Mouse (Mus musculus) midbrain, postnatal 0 days (tissue): ENCODE measurements at regions not wholly inside any gene's neighbourhood (a gene's known extent, or its start where the extent isn't known, plus 50 kb on each side); places are given as distances from the start of the nearest gene placed in this dataset.

ENCODE experiments used
- ATAC-seq: fragments of 200-750 bp; cut with Nextera tagmentation; 2 replicates; pipeline ENCODE4 v1.8.0; 2017; ENCODE audit warnings: moderate number of reproducible peaks, mild to moderate bottlenecking, moderate TSS enrichment, moderate library complexity; ENCODE audit not compliant: low FRiP score
- DNase-seq: peaks from one replicate; pipeline ENCODE4 v3.0.0-alpha.2; 2015; ENCODE audit warnings: low spot score
- H3K27ac ChIP-seq: fragments of 300-500 bp; sonication (generic); 2 replicates; pipeline ENCODE4 v1.5.1; 2014; ENCODE audit warnings: low read depth, mild to moderate bottlenecking, low read length, mixed read lengths
- H3K27me3 ChIP-seq: fragments of 300-500 bp; sonication (generic); 2 replicates; pipeline ENCODE4 v1.6.1; 2014; ENCODE audit warnings: low read length, control low read depth, mixed read lengths; ENCODE audit not compliant: insufficient read depth
- H3K36me3 ChIP-seq: fragments of 300-500 bp; sonication (generic); 2 replicates; pipeline ENCODE4 v1.6.1; 2014; ENCODE audit warnings: low read length, control low read depth, mixed read lengths; ENCODE audit not compliant: insufficient read depth
- H3K4me1 ChIP-seq: fragments of 300-500 bp; sonication (generic); 2 replicates; pipeline ENCODE4 v1.6.1; 2014; ENCODE audit warnings: mild to moderate bottlenecking, control low read depth, antibody characterized with exemption, low read length, mixed read lengths; ENCODE audit not compliant: insufficient read depth
- H3K4me2 ChIP-seq: fragments of 300-500 bp; sonication (generic); 2 replicates; pipeline ENCODE4 v1.6.1; 2014; ENCODE audit warnings: low read depth, mild to moderate bottlenecking, low read length, mixed read lengths; ENCODE audit not compliant: poor library complexity, severe bottlenecking
- H3K4me3 ChIP-seq: fragments of 300-500 bp; sonication (generic); 2 replicates; pipeline ENCODE4 v1.5.1; 2014; ENCODE audit warnings: low read depth, mild to moderate bottlenecking, low read length, moderate library complexity
- H3K9ac ChIP-seq: fragments of 300-500 bp; sonication (generic); replicated peaks from 2 replicates; pipeline ENCODE4 v1.6.1; 2014; ENCODE audit warnings: mild to moderate bottlenecking, low read length, moderate library complexity, mixed read lengths; ENCODE audit not compliant: poor library complexity, severe bottlenecking
- H3K9me3 ChIP-seq: fragments of 300-500 bp; sonication (generic); 2 replicates; pipeline ENCODE4 v1.6.1; 2016; ENCODE audit warnings: low read length, control low read depth
- CTCF ChIP-seq: IDR thresholded peaks from 2 replicates; pipeline ENCODE4 v1.5.1; 2016; ENCODE audit warnings: antibody characterized with exemption, mild to moderate bottlenecking
- WGBS: fragments of 180-500 bp; shearing (Covaris S2); extraction: QIAGEN DNeasy Blood & Tissue Kit; methylation state at CpG from one replicate; pipeline ENCODE4 v1.1.7; 2014; 5-methylcytosine and 5-hydroxymethylcytosine counted together

DNA sequence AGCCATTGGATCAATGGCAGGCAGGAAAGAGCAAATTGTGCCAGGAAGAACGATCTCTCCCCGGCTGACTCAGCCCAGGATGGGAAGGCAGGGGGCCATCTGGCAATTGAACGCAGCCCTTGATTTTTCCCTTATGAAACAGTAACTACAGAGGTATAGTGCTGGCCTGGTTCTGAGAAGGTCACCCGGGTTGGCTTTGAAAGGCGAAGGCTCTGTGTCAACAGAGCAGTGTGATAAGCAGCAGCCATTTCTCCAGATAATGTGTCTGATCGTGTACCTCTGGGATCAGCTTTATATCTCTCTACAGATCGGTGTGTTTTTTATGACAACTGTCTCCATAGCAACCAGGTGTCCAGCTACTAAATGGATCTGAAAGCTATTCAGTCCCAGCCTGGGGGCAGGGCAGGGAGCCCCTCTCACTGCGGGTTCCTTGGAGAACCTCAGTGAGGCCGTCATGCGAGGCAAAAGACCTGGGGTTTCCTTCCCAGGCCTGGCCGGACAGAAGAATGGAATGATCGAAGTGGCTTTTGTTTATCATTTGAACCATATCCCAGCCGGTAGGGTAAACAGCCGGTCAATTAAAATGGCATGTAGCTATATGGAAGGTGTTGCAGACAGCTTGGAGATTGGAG is 67.8 kb upstream of the Irf2bp2 start:
- Histone ChIP-seq H3K4me1 (peaks cover 43% of the 10 kb centered on the region), H3K4me2 (no peak overlapping the region), H3K36me3 (no peaks in the 10 kb centered on the region), H3K4me3 (no peak overlapping the region), H3K9me3 (no peaks in the 10 kb centered on the region), H3K27ac (peak overlapping the region; percentile 71), H3K27me3 (no peaks in the 10 kb centered on the region), H3K9ac (no peak overlapping the region)
- no peak for TF ChIP-seq CTCF
- peak; percentile 50 for DNase-seq
- WGBS: 21% methylated on average over 14 of the region's 14 CpGs
- ATAC-seq: no peak

DNA sequence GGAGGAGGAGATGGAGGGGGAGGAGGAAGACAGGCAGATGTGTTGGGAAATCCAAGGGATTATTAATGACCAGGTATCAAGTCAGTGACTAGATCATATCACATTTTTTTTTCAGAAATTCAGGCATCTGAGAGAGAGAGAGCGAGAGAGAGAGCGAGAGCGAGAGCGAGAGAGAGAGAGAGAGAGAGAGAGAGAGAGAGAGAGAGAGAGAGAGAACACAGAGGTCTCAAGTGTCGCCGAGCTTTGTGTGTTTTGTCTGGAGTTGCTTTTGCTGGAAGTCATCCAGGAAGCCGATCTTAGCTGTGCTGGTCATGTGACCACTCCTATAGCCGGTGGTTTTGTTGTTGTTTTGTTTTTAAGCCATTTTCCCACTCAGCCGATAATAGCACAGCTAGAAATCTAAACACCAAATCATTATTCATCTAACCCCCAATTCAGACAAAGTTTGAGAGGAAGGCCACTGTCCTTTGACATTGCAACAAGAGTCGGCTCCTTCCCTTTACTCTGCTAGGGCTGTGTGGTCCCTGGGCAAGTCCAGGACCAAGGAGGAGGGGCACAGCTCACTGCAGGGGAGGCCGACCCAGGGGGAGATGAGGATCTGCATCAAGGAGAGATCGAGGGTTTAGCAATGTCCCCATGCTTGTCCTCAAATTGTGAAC is 67.0 kb upstream of the Irf2bp2 start:
- Histone ChIP-seq H3K36me3 (no peaks in the 10 kb centered on the region), H3K27ac (peak overlapping the region; percentile 71), H3K27me3 (no peaks in the 10 kb centered on the region), H3K4me3 (no peak overlapping the region), H3K4me1 (peaks cover 43% of the 10 kb centered on the region), H3K9ac (no peak overlapping the region; the same call in 1 of the 2 replicates), H3K9me3 (no peaks in the 10 kb centered on the region), H3K4me2 (peak overlapping the region; percentile 12; the same call in 1 of the 2 replicates)
- DNase-seq (peak; percentile 70), ATAC-seq (no peak)
- WGBS: 1% methylated on average over 8 of the region's 12 CpGs
- TF ChIP-seq CTCF: no peak

DNA sequence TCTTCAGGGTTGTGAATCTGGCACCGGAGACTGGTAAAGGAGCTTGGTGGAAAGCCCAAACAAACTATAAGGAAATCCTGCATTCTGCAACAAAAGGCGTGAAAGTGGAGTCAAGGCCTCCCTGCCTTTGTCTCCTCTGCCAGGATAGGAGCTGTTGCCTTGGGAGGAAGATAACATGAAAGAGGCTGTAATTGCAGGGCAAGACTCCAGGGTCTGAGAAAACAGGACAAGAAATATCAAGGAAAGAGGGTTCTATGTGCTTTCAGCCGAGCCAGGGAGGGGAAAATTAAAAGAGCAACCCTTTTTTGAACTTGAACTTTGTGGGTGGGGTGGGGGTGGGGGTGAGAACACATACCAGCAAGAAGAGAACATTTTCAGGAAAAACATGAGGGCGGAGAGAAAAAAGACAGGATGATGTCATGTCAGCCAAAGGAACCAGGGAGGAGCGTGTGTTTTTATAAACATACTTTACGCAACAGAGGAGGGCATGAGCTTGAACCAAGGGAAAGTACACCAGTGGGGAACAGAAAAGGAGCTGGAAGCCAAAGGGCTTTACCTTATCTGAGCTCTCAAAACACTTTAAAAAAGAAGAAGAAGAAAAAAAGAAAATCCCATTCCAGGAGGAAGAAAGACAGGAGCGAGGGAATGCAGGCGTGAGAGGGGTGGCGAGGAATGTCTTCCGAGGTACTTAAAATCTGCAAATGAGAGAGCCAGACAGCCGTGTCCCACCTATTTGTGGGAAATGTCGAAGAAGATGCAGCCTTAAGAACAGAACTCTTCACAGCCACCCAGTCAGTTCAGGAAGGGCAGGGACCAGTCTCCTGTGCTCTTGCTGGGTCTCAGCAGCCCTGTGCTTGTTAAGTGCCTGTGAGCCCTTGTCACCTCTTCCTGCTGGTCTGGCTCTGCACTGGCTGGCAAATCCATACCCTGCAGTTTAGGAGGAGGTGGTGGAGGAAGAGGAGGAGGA is 66.2 kb upstream of the Irf2bp2 start:
- H3K4me1 ChIP-seq: peaks cover 35% of the 10 kb centered on the region
- ATAC-seq: no peak

DNA sequence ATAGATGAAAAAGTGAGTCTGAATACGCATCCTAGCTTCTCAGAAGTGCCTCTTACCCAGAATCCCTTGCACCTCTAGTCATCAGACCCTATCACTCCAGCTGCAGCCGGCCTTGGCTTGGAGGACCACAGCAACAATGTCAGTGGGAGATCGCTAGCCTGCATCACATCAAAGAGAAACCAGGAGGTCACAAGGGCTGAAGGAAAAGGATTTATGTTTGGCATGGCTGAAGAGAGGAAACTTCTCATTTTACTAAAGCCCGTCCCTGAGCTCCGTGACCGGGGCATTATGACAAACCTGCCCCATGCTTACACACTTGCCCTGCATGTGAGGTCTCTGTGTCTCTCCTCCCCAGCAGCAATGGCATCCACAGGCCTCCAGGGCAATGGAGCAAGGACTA is 63.8 kb upstream of the Irf2bp2 start:
- H3K27ac ChIP-seq: no peak overlapping the region
- TF ChIP-seq CTCF: no peak
- H3K27me3 ChIP-seq: no peaks in the 10 kb centered on the region
- 54% methylated on average over 6 of the region's 6 CpGs for WGBS
- no peaks in the 10 kb centered on the region for H3K36me3 ChIP-seq
- H3K4me2 ChIP-seq: no peak overlapping the region
- no peak for ATAC-seq
- no peak overlapping the region for H3K4me3 ChIP-seq
- H3K4me1 ChIP-seq: peaks cover 22% of the 10 kb centered on the region
- no peak overlapping the region for H3K9ac ChIP-seq
- no peak for DNase-seq
- no peaks in the 10 kb centered on the region for H3K9me3 ChIP-seq

More for the DNA sequence above, 66.2 kb upstream of the Irf2bp2 start:
- no peaks in the 10 kb centered on the region for H3K27me3 ChIP-seq
- H3K9ac ChIP-seq: no peak overlapping the region; the same call in 1 of the 2 replicates
- H3K36me3 ChIP-seq: no peaks in the 10 kb centered on the region
- WGBS: 46% methylated on average over 12 of the region's 12 CpGs
- TF ChIP-seq CTCF: no peak
- peak overlapping the region; percentile 63 for H3K27ac ChIP-seq
- H3K9me3 ChIP-seq: no peaks in the 10 kb centered on the region
- no peak for DNase-seq
- no peak overlapping the region for H3K4me3 ChIP-seq
- peak overlapping the region; percentile 12; the same call in 1 of the 2 replicates for H3K4me2 ChIP-seq

DNA sequence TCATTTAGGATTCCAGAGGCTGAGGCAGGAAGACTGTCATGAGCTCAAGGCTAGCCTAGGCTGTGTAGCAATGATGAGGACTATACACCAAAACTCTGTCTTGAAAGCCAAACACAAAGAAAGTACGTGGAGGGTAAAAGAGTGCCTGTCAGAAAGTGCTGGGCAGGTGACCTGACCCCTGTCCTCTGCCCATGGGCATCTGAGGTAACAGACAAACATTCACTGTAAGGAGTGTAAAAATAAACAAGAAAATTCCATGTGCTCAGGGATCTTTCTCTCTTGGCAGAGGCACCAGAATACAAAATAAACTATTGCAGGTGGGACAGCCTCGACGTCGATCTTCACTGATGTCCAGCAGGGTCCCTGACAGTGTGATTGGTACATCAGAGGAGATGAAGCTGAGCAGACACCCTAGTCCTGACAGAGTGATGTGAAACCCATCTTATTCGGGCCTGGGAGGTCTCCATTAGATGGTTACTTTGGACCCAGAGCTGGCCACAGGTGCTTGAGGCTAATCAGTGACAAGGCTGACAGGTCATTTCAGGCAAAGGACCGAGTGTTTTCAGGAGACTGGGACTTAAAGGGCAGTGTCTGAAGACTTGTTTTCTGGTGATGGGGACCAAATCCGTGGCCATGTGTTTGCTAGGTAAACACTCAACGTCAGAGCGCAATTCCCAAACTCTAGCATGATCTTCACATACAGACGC is 62.9 kb upstream of the Irf2bp2 start:
- Histone ChIP-seq H3K4me1 (peaks cover 13% of the 10 kb centered on the region), H3K27ac (no peak overlapping the region), H3K9ac (no peak overlapping the region), H3K9me3 (no peaks in the 10 kb centered on the region), H3K4me2 (no peak overlapping the region), H3K4me3 (no peak overlapping the region), H3K27me3 (no peaks in the 10 kb centered on the region), H3K36me3 (no peaks in the 10 kb centered on the region)
- DNase-seq (no peak), ATAC-seq (no peak)
- WGBS: 84% methylated on average over 10 of the region's 10 CpGs
- TF ChIP-seq CTCF: no peak
